Mouse (Mus musculus) stomach, postnatal 0 days (tissue): ENCODE measurements at regions not wholly inside any gene's neighbourhood (a gene's known extent, or its start where the extent isn't known, plus 50 kb on each side); places are given as distances from the start of the nearest gene placed in this dataset.

Source experiments
- ATAC-seq: fragments of 200-750 bp; cut with Nextera tagmentation; 2 replicates; pipeline ENCODE4 v1.8.0; 2017; ENCODE audit not compliant: low FRiP score, low TSS enrichment
- DNase-seq: peaks from one replicate; pipeline ENCODE4 v3.0.0-alpha.2; 2016; ENCODE audit warnings: low spot score
- H3K27ac ChIP-seq: fragments of 300-500 bp; sonication (generic); replicated peaks from 2 replicates; pipeline ENCODE4 v1.5.1; 2014; ENCODE audit warnings: mild to moderate bottlenecking, control low read depth
- H3K27me3 ChIP-seq: fragments of 300-500 bp; sonication (generic); 2 replicates; pipeline ENCODE4 v1.6.1; 2014; ENCODE audit warnings: low read length; ENCODE audit not compliant: control insufficient read depth, insufficient read depth
- H3K36me3 ChIP-seq: fragments of 300-500 bp; sonication (generic); 2 replicates; pipeline ENCODE4 v1.6.1; 2014; ENCODE audit warnings: low read length, mixed read lengths; ENCODE audit not compliant: control insufficient read depth, insufficient read depth
- H3K4me1 ChIP-seq: fragments of 300-500 bp; sonication (generic); replicated peaks from 2 replicates; pipeline ENCODE4 v1.6.1; 2014; ENCODE audit warnings: antibody characterized with exemption; ENCODE audit not compliant: control insufficient read depth, insufficient read depth
- H3K4me2 ChIP-seq: fragments of 300-500 bp; sonication (generic); replicated peaks from 2 replicates; pipeline ENCODE4 v1.6.1; 2014; ENCODE audit warnings: low read depth, mild to moderate bottlenecking, control low read depth, moderate library complexity
- H3K4me3 ChIP-seq: fragments of 300-500 bp; sonication (generic); 2 replicates; pipeline ENCODE4 v1.5.1; 2014; ENCODE audit warnings: low read depth, low read length, control low read depth
- H3K9ac ChIP-seq: fragments of 300-500 bp; sonication (generic); 2 replicates; pipeline ENCODE4 v1.6.1; 2014; ENCODE audit warnings: mild to moderate bottlenecking, low read length, control low read depth, mixed read lengths
- H3K9me3 ChIP-seq: fragments of 300-500 bp; sonication (generic); 2 replicates; pipeline ENCODE4 v1.6.1; 2016; ENCODE audit warnings: low read length; ENCODE audit not compliant: control insufficient read depth
- CTCF ChIP-seq: IDR thresholded peaks from 2 replicates; pipeline ENCODE4 v1.5.1; 2016; ENCODE audit warnings: antibody characterized with exemption, low read depth, mild to moderate bottlenecking, moderate library complexity
- EP300 ChIP-seq: optimal IDR thresholded peaks from 2 replicates; pipeline ENCODE3; 2016; ENCODE audit warnings: antibody characterized with exemption
- WGBS: fragments of 180-500 bp; shearing (Covaris S2); extraction: QIAGEN DNeasy Blood & Tissue Kit; methylation state at CpG from one replicate; pipeline ENCODE4 v1.1.7; 2014; 5-methylcytosine and 5-hydroxymethylcytosine counted together

DNA sequence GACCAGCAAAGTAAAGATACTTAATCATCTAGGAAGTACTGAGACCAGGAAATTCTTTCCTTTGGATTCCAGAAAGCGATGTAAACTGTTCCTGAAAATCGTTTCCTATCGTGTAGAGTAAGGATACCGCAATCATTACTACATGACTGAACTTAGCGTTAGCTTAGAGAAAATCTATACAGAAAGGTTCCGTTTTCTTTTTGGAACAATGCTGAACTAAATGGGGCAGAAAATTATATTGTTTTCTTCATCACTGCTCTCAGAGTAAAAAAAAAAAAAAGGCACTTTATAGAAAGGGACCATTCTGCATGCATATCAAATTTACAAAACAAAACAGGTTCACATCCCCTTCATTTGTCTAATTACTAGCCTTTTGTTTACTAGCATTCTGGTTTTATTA, 713.0 kb downstream of the Rfpl4b start:
- no peak for TF ChIP-seq CTCF
- no peak for TF ChIP-seq EP300

DNA sequence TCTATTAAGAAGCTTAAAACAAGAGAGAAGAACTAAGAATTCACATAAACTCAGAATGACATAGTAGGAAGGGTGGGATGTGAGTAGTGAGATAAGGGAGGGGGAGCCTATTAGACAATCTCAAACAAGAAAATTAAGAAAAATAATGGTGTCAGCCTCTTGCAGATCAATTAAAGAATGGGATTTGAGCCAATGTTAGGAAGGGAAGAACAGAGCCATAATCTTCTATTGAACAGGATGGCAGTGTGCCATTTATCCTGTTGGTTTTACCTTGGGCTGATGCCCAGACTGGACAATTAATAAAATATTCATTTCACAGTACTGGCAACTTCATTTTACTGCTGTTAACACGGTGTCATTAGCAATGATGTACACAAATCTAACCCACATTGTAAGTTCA, 718.0 kb downstream of the Rfpl4b start:
- H3K4me2 ChIP-seq, result no peak overlapping the region
- ATAC-seq (no peak), DNase-seq (no peak)
- no peak for TF ChIP-seq EP300
- no peak for TF ChIP-seq CTCF
- H3K36me3 ChIP-seq, result no peaks in the 10 kb centered on the region
- H3K9ac ChIP-seq, result no peak overlapping the region
- H3K4me3 ChIP-seq, result no peak overlapping the region
- no peaks in the 10 kb centered on the region for H3K4me1 ChIP-seq
- no peaks in the 10 kb centered on the region for H3K27me3 ChIP-seq
- H3K27ac ChIP-seq, result no peak overlapping the region
- WGBS, result 25% methylated on average over 1 of the region's 1 CpGs
- H3K9me3 ChIP-seq, result no peaks in the 10 kb centered on the region

More for the DNA sequence above, 713.0 kb downstream of the Rfpl4b start:
- Histone ChIP-seq H3K4me2 (no peak overlapping the region), H3K9ac (no peak overlapping the region), H3K27me3 (no peaks in the 10 kb centered on the region), H3K4me3 (no peak overlapping the region), H3K36me3 (no peaks in the 10 kb centered on the region), H3K27ac (no peak overlapping the region), H3K9me3 (no peaks in the 10 kb centered on the region), H3K4me1 (no peaks in the 10 kb centered on the region)
- no peak for DNase-seq
- ATAC-seq, result no peak
- 90% methylated on average over 6 of the region's 6 CpGs for WGBS

DNA sequence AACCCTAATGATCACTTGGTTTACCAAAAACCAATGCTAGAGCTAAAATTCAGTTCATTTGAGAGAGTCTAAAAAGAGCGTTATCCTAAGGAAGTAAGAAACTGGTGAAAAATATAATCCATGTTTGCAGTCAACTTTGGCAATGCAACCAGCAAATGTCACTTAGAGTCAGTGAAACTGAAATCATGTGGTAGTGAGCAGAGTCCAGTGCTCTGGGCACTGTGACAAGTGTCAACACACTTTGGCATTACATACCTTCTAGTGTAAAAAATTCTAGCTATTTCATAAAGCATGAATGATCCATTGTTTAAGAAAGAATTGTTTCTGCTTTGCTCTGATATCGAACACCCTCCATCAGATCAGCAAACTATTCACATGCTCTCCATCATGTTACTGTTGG, 743.1 kb downstream of the Rfpl4b start:
- WGBS, result 87% methylated on average over 2 of the region's 2 CpGs
- ATAC-seq, result no peak
- H3K4me1 ChIP-seq, result no peaks in the 10 kb centered on the region
- TF ChIP-seq EP300, result no peak
- no peak for TF ChIP-seq CTCF
- H3K4me3 ChIP-seq, result no peak overlapping the region
- DNase-seq, result no peak
- no peaks in the 10 kb centered on the region for H3K36me3 ChIP-seq
- no peak overlapping the region for H3K9ac ChIP-seq
- H3K27me3 ChIP-seq, result no peaks in the 10 kb centered on the region
- H3K4me2 ChIP-seq, result no peak overlapping the region
- H3K27ac ChIP-seq, result no peak overlapping the region
- H3K9me3 ChIP-seq, result no peaks in the 10 kb centered on the region

DNA sequence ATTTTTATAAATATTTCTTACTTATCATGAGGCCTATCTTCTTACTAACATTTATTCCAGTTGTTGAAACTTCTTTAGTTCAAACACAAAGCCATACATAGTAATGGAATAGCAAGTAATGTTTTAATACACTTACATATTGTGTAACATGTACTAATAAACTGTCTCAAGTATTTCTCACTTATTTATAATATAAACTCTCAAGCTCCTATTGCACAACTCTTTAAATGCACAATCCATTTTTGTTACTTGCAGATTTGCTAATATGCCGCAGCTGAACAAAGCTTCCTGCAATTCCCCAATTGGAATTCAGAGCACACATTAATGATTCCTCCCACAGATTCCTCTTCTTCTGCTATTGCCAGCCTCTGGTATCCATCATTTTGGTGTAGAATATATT, 749.2 kb downstream of the Rfpl4b start:
- DNase-seq (no peak), ATAC-seq (no peak)

DNA sequence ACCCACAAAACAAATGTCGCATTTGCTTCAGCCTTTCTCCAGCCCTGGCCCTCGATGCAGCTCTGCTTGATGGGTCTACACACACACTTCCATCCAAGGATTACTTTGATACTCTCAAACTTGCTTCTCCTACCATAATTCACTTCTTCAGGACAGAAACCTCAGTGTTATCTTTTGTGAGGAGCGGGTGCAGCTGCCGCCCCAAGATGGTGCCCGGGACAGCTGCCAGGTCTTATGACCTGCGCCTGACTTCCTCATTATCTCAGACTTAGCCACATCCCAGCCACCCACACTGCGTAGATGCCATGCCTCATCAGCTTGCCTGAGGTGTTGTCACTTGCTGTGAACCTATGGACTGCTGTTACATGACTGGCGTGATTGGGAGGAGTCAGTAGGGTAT, 762.5 kb downstream of the Rfpl4b start:
- Histone ChIP-seq H3K9ac (no peak overlapping the region), H3K4me2 (no peak overlapping the region), H3K4me3 (no peak overlapping the region), H3K27me3 (no peaks in the 10 kb centered on the region), H3K36me3 (no peaks in the 10 kb centered on the region), H3K4me1 (no peaks in the 10 kb centered on the region), H3K27ac (no peak overlapping the region), H3K9me3 (no peaks in the 10 kb centered on the region)
- TF ChIP-seq CTCF, result no peak
- TF ChIP-seq EP300, result no peak
- 91% methylated on average over 8 of the region's 8 CpGs for WGBS
- no peak for DNase-seq
- ATAC-seq, result no peak

More for the DNA sequence above, 749.2 kb downstream of the Rfpl4b start:
- H3K4me2 ChIP-seq, result no peak overlapping the region
- no peak overlapping the region for H3K9ac ChIP-seq
- no peaks in the 10 kb centered on the region for H3K27me3 ChIP-seq
- H3K4me3 ChIP-seq, result no peak overlapping the region
- H3K36me3 ChIP-seq, result no peaks in the 10 kb centered on the region
- H3K9me3 ChIP-seq, result no peaks in the 10 kb centered on the region
- no peak for TF ChIP-seq EP300
- TF ChIP-seq CTCF, result no peak
- no peaks in the 10 kb centered on the region for H3K4me1 ChIP-seq
- WGBS, result 55% methylated on average over 1 of the region's 1 CpGs
- H3K27ac ChIP-seq, result no peak overlapping the region

DNA sequence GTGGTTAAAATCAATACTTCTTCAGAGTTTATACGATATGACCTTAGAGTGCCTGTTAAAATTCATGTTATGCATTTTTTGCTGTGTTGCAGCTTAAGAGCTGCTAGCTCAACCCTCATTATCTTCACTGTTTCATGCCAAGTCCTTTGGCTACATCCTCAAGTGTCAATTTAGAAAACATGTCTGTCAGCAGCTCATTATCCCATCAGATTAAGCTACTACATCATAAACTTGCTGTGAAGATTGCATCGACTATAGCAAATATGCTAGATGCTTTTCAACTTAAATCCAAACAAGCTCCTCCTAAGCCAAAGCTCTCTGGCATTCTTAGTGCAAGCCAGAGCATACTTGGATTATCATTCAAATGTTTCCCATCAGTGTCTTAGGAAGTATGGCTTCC, 811.1 kb downstream of the Rfpl4b start:
- Histone ChIP-seq H3K4me1 (no peaks in the 10 kb centered on the region), H3K4me3 (no peak overlapping the region), H3K4me2 (no peak overlapping the region), H3K9ac (no peak overlapping the region), H3K27me3 (no peaks in the 10 kb centered on the region), H3K36me3 (no peaks in the 10 kb centered on the region), H3K27ac (no peak overlapping the region), H3K9me3 (no peaks in the 10 kb centered on the region)
- TF ChIP-seq CTCF (no peak), EP300 (no peak)
- DNase-seq (no peak), ATAC-seq (no peak)
- 66% methylated on average over 2 of the region's 2 CpGs for WGBS
